Mouse (Mus musculus) C2C12 (cell line): ENCODE measurements around the gene Dsp. TPM values are rescaled to one million over a fixed set of nuclear protein-coding genes. Genes with fewer than 3 reads are reported as not detected.

Experiments
- H3K27me3 ChIP-seq: one replicate; pipeline ENCODE4 v1.6.1; 2011; ENCODE audit not compliant: control insufficient read depth, insufficient read depth, insufficient read length
- H3K36me3 ChIP-seq: one replicate; pipeline ENCODE4 v1.6.1; 2011; ENCODE audit not compliant: control insufficient read depth, insufficient read depth
- H3K4me3 ChIP-seq: one replicate; pipeline ENCODE4 v1.5.1; 2011; ENCODE audit warnings: mild to moderate bottlenecking, control low read depth; ENCODE audit not compliant: poor library complexity, insufficient read depth, severe bottlenecking
- H3K79me2 ChIP-seq: one replicate; pipeline ENCODE4 v1.6.1; 2011; ENCODE audit not compliant: control insufficient read depth, insufficient read depth
- H3K79me3 ChIP-seq: one replicate; pipeline ENCODE4 v1.6.1; 2011; ENCODE audit warnings: low read depth, control low read depth
- H3ac ChIP-seq: one replicate; pipeline ENCODE3; 2011; ENCODE audit warnings: low read depth; ENCODE audit not compliant: control insufficient read depth, insufficient read length
- CEBPB ChIP-seq: IDR thresholded peaks from one replicate; pipeline ENCODE4 v1.6.1; 2011; ENCODE audit warnings: low read depth, mild to moderate bottlenecking, control low read depth, moderate library complexity
- CTCF ChIP-seq: IDR thresholded peaks from one replicate; pipeline ENCODE4 v1.5.1; 2011; ENCODE audit not compliant: control insufficient read depth, insufficient read depth, insufficient read length
- FOSL1 ChIP-seq: IDR thresholded peaks from one replicate; pipeline ENCODE4 v1.8.0; 2011; ENCODE audit warnings: mild to moderate bottlenecking, low read length; ENCODE audit not compliant: poor library complexity, insufficient read depth, severe bottlenecking
- MAX ChIP-seq: IDR thresholded peaks from one replicate; pipeline ENCODE4 v1.6.1; 2011; ENCODE audit warnings: mild to moderate bottlenecking, control low read depth
- MYOD1 ChIP-seq: IDR thresholded peaks from one replicate; pipeline ENCODE4 v1.6.1; 2011; ENCODE audit warnings: low read depth; ENCODE audit not compliant: control insufficient read depth, insufficient read length
- MYOG ChIP-seq: IDR thresholded peaks from one replicate; pipeline ENCODE4 v1.6.1; 2011; ENCODE audit not compliant: control insufficient read depth, insufficient read length; ENCODE audit errors: extremely low read depth
- USF1 ChIP-seq: IDR thresholded peaks from one replicate; pipeline ENCODE4 v1.6.1; 2011; ENCODE audit warnings: low read depth, mild to moderate bottlenecking, control low read depth, moderate library complexity
- polyA plus RNA-seq: library from polyadenylated mRNA; unstranded; fragments of >200 nt; fragmentation: generic; extraction: Trizol; gene quantifications from one replicate; pipeline ENCODE4 v1.2.1, GENCODE M21; 2012; ENCODE audit warnings: missing spikeins

The Dsp gene
- polyA plus RNA-seq, 1 experiment = not detected

- Histone ChIP-seq H3ac (no peak overlapping the region), H3K79me3 (no peaks in the 10 kb centered on the region), H3K4me3 (no peak overlapping the region), H3K36me3 (no peaks in the 10 kb centered on the region), H3K27me3 (peaks cover 10% of the 10 kb centered on the region), H3K79me2 (no peaks in the 10 kb centered on the region)
- TF ChIP-seq USF1 (no peak), MYOD1 (no peak), MAX (no peak), FOSL1 (no peak), CEBPB (no peak)
Observed at GRCm38 (mm10) chr13:38157635-38158034, 6.5 kb downstream of the Dsp start.

- Histone ChIP-seq H3ac (no peak overlapping the region), H3K79me2 (no peaks in the 10 kb centered on the region), H3K79me3 (no peaks in the 10 kb centered on the region), H3K27me3 (peaks cover 7% of the 10 kb centered on the region), H3K36me3 (no peaks in the 10 kb centered on the region), H3K4me3 (no peak overlapping the region)
- TF ChIP-seq CTCF = no peak
- TF ChIP-seq MYOG = no peak
- TF ChIP-seq MAX = no peak
- no peak for TF ChIP-seq FOSL1
- TF ChIP-seq USF1 = no peak
- no peak for TF ChIP-seq MYOD1
Observed at GRCm38 (mm10) chr13:38162002-38162401, 10.9 kb downstream of the Dsp start.

GRCm38 (mm10) chr13:38162668-38163067 lies 11.6 kb downstream of the Dsp start:
- H3ac ChIP-seq = no peak overlapping the region
- no peaks in the 10 kb centered on the region for H3K36me3 ChIP-seq
- H3K27me3 ChIP-seq = peaks cover 5% of the 10 kb centered on the region
- no peaks in the 10 kb centered on the region for H3K79me2 ChIP-seq
- no peaks in the 10 kb centered on the region for H3K79me3 ChIP-seq
- H3K4me3 ChIP-seq = no peak overlapping the region
- no peak for TF ChIP-seq USF1
- no peak for TF ChIP-seq CTCF
- no peak for TF ChIP-seq CEBPB
- TF ChIP-seq MYOD1 = no peak
- no peak for TF ChIP-seq FOSL1
- no peak for TF ChIP-seq MAX
- no peak for TF ChIP-seq MYOG

GRCm38 (mm10) chr13:38164932-38165331 lies 13.8 kb downstream of the Dsp start:
- H3K79me3 ChIP-seq = no peaks in the 10 kb centered on the region
- H3ac ChIP-seq = no peak overlapping the region
- TF ChIP-seq CTCF (no peak), MAX (no peak), CEBPB (no peak), FOSL1 (no peak)
- H3K4me3 ChIP-seq = no peak overlapping the region
- no peaks in the 10 kb centered on the region for H3K79me2 ChIP-seq
- H3K27me3 ChIP-seq = peaks cover 6% of the 10 kb centered on the region
- no peaks in the 10 kb centered on the region for H3K36me3 ChIP-seq

GRCm38 (mm10) chr13:38167056-38167455 lies 16.0 kb downstream of the Dsp start:
- no peak overlapping the region for H3K4me3 ChIP-seq
- TF ChIP-seq MYOG (no peak), USF1 (no peak), CTCF (no peak), FOSL1 (no peak), MAX (no peak), MYOD1 (no peak), CEBPB (no peak)
- H3K27me3 ChIP-seq = peaks cover 6% of the 10 kb centered on the region
- H3K79me2 ChIP-seq = no peaks in the 10 kb centered on the region
- H3K36me3 ChIP-seq = no peaks in the 10 kb centered on the region
- no peaks in the 10 kb centered on the region for H3K79me3 ChIP-seq
- H3ac ChIP-seq = no peak overlapping the region

GRCm38 (mm10) chr13:38170707-38171144 lies 19.6 kb downstream of the Dsp start:
- H3K27me3 ChIP-seq = peaks cover 17% of the 10 kb centered on the region
- H3K79me3 ChIP-seq = no peaks in the 10 kb centered on the region
- TF ChIP-seq CTCF (no peak), MYOG (no peak), USF1 (no peak), FOSL1 (no peak), MYOD1 (no peak), CEBPB (no peak), MAX (no peak)
- H3K36me3 ChIP-seq = no peaks in the 10 kb centered on the region
- H3ac ChIP-seq = no peak overlapping the region
- no peaks in the 10 kb centered on the region for H3K79me2 ChIP-seq
- no peak overlapping the region for H3K4me3 ChIP-seq
